Mouse (Mus musculus) heart, adult 18-20 months (tissue): ENCODE data around the gene Qpct. TPM values are rescaled to one million over a fixed set of nuclear protein-coding genes. Genes with fewer than 3 reads are reported as not detected.
"Not testable (repeated sequence)": the region's sequence is repeated elsewhere in the genome, so short reads cannot be mapped to it uniquely, and the experiment has no call there.

ENCODE experiments used
- DNase-seq, 2 experiments: peaks; one replicate each; pipeline ENCODE4 v3.0.0; 2021 to 2022; ENCODE audit warnings: mixed read lengths in 1 of 2
- total RNA-seq, 2 experiments: library from RNA; stranded (reverse); gene quantifications; 2 replicates each; pipeline ENCODE4 v1.2.3; 2021

Qpct gene
- total RNA-seq, 2 experiments from 2014 or later: 3.9 to 5.3 TPM

DNA sequence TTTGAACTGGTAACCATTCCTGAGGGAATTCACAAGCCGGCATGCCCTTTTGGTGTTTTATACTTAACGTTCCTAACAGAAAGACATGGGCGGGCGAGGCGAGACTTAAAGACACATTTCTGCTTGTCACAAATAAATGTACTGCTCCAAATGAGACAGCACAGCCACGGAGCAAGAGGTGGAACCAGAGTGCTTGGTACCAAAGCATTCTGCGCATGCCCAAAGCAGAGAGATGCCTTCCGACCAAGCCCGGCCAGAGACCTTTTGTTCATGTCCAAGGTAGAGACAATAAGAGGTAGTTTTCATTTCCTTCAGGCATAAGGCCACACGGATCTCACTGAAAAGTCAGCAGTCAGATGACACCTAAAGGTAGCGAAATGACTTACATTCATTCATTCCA lies 20.2 kb downstream of the Qpct start:
- DNase-seq: no peak

DNA sequence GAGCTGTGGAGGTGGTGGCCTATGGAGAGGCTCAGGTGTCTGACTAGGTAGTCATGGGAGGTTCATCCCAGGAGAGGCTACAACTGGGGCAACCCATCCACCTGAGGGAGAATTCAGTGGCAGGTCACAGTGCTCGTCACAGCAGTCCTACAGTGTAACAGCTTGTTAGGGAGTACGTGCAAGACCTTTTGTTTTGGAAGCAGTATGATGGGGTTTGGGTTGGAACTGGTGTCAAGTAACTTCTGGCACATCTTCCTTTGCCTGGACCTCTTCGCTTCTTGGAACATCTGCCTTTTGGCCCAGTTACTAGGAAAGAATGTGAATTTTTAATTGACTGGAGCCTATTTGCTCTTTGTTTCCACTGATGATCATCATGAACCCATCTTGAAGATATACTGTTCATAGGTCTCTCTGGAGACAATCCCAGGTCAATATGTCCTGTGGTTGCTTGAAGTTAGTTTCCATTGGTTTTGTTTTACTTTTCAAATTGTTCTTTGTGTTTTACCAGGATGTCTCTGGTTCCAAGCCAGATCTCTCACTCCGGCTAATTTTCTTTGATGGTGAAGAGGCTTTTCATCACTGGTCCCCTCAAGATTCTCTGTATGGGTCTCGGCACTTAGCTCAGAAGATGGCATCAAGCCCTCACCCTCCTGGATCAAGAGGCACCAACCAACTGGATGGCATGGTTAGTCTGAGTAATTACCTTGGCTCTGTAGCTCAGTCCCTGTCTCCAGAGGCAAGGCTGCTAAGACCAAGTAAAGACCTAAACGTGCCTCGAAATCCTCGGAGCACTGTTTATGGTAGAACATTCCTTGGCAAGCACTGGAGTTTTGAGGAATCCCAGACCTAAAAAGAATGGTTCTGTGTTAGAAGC lies 25.5 kb downstream of the Qpct start:
- no peak for DNase-seq

DNA sequence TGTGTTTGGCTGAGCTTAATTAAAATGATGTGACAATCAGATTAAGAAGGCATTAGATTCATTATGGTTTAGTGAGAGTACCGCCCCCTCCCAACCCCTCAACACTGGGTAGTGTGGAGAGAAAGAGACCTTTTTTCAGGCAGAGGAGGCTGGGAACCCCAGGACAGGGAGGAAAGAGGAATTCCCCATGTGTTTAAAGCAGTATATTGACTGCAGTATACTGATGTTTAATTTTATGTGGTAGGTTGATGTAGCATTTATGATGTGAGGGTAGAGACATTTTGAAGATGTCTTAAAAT lies 26.1 kb downstream of the Qpct start:
- no peak for DNase-seq

DNA sequence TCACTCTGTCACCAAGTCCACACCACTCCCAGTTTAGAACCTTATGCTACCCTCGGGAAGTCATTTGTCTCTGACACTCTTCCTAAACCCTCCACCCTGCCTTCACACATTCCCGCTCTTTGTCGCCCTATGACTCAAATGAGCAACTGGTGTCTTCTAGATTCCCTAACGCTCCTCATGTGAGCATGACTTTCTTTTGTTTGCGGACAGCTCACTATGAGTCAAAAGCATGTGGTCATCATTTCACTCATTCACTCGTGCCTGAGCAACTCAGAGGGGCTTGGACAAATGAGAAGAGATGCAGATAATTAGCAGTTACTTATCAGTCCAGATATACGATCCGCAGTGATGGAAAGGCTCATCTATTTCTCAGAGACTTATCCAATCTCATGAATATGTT lies 26.5 kb downstream of the Qpct start:
- DNase-seq: no peak

DNA sequence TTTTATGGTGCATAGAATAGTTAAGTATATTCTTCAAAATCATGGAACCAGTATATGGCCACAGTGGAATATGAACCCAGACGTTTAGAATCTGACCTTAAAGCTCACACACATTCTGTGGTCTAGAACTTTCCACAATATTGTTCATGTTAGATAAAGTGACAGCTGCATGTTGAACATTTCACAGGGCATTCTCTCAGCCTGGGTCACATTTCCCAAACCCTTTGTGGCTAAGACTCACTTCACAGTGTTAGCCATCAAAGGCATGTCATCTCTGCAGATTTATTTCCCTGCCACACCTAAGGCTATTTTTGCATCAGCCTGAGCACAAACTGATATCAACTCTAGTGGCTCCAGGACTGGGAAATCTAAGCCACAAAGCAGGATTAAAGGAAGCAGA lies 40.0 kb downstream of the Qpct start:
- DNase-seq: no peak

DNA sequence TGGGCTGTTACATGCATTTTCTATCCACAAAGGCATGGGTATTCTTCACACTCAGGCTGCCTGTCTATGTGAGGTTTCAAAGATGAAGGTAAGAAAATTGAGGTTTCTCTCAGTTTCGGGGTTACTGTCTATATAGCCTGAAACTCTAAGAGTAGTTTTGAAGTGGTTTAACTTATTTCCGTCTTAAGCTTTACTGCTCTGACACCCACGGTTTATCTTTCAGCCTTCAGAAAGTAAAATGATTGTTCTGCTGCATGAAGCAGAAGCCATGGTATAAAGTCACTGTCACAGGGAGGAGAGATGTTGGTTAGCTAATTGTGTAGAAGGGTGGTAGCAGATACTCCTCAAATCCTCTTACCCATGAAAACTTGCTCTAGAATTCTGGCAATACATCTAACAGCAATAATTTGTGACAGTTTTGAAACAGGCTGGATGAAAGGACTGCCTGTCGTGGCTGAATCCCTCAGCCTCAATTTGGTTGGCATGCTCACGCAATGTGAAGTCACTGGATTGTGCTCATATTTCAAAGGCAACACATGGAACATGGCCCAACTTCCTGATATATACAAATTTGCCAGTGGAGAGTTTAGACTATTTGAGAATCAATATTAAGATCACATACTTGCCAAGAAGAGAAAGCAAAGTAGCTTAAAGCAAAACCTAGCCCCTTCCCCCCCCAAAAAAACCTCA lies 41.7 kb downstream of the Qpct start:
- no peak for DNase-seq

DNA sequence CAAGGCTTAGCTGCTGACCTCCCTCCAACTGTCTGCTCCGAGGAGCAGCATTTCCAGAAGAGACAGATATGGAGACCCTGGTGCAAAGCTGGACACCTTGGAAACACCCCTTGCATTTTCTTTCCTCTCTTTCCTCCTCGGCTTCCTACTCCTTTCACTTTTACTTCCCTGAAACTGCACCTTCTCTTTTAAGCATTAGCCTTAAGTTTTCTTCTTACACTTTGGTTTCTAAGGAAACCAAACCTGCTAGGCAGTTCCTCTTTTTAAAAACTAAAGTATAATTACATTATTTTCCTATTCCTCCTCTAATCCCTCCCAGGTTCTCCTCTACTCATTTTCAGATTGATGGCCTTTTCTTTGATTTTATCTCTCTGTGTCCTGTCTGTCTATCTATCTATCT lies 43.9 kb downstream of the Qpct start:
- DNase-seq: no peak

DNA sequence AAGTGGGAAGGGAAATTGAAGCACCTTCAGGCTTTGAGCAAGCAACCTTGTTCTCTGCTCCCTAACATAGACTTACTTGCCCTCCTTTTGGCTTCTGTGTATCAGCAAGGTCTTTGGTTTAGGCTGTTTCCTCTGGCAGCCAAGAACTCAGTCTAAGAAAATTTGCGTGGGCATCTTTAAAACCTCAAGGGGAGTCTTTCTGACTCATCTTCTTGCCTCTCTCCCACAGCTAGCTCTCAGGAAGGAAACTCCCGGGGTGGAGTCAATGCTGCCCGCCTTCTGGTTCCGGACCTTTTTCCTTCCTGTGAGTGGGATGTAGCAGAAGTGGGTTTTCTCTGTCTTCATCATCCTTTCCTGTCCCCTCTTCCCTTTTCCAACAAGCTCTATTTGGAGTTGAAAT lies 48.2 kb downstream of the Qpct start:
- peak in 1 of 2 experiments; percentile 18 for DNase-seq

DNA sequence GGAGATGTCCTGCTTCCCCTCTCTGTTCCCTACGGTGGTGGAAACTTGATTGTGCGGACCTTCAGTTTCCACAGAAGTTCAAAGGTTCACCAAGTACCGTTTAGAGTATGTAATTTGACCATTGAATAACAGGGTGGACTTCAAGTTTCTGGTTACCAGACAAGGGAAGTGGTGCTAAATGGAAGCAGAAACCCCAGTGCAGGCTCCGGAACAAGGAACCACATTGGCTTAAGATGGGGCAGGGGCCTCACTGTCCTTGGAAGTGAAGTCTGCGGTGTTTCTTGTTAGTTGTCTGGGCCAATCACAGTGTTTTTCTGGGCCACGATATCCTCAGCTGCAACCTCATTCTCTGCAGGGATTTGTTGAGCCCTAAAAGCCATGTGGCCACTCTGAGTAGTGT lies 56.5 kb downstream of the Qpct start:
- no peak for DNase-seq

DNA sequence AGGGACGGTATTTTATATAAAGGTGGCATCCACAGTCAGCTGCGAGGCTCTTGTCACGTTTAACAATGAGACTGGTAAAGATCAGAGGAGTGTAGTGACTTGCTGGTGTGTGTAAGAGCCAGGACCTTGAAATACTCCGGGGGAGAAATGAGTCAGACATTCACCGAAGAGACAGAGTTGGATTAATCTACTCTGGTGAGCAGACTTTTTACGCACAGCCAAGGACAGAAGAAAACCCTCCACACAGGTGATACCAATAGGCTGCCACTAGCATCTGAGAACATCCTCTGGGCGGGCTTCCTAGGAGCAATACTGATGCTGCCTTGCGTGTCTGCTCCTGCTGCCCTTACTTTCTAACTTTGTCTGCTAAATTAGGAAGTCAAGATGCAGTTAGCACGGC lies 57.9 kb downstream of the Qpct start:
- DNase-seq: no peak

DNA sequence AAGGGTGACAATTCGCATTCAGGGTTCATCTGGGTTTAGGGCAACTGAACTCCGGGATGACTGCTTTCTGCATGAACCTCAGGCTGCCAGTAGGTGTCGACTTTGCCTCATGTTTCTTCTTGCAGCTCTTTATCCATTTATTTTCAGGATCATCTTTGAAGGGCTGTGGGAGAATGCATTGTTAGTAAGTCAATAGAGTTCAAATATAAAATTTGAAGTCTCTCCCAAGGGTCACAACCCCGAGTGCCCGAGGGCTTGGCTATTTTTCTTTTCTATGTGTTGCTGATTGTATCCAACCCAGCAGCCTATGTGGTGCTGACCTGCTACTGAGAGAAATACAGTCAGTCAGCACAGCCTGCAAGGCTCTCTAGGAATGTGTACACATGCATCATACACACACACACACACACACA lies 59.2 kb downstream of the Qpct start:
- peak; percentile 41 to 69 for DNase-seq

DNA sequence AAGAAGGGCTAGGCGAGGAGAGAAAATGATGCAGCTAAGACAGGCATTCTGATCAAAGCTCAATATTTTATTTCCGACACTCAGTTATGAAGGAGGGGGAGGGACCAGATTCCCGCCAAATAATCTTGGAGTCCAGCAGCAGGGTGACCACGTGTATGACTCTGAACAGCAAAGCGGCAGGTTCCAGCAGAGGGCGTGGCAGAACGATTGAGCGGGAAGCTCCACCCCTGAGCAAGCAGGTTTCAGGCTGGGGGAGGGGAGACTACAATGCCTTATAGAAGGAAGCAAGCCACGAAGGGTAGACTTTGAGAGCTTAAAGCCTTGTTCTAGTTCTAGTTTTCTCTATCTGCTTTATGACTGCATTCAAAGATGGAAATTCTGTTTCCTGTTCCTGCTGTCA lies 63.5 kb downstream of the Qpct start:
- DNase-seq: not testable (repeated sequence)

DNA sequence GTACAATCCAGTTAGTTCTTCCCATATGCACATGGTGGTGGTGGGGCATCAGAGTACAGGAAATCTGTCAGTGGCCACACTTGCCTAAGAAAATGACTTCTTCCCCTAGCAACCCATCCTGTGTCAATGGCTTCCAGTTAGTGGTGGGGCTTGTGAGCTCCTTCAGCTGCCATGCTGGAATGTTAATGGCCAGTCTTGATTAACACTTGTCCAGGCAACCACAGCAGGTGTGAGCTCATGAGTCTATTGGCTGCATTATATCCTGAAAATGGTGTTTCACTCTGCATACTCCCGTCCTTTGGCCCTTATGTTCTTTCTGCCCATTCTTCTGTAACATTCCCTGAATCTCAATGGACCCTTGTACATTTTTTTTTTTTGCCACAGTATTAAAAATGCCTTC lies 67.4 kb downstream of the Qpct start:
- DNase-seq: no peak

DNA sequence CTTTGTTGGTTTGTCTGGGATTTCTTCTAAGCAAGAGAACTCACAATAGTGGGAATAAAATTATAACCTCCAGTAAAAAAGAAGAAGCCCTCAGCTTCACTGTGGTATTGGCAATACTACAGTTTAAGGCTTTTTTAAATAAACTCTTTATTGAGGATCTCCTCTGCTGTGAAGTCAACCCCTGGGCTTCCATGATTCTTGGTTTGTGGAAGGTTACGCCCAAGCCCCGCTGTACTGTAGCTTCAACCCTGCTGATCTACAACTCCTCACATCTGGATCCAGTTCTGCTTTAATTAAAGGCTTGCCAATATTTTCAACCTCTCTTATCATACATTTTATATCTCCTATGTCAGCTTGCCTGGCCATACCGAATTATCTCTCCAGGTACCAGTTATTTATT lies 68.6 kb downstream of the Qpct start:
- no peak for DNase-seq

DNA sequence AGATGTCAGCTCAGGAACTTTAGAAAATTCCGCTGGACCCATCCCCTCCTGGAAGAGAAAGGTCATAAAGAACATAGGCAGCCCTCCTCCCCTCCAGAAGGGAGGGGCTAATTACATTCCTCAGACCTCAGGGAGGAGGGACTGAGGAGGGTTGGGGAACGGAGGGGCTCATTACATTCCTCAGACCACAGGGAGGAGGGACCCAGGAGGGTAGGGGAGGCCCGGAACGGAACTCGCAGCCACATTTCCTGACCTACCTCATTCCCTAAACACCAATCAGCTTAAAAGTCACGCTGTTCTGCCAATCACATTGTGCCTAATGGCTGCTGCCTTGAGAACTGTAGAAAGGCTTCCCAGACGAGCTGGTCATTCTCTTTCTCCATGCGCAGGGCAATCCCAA lies 82.0 kb downstream of the Qpct start:
- DNase-seq: no peak

DNA sequence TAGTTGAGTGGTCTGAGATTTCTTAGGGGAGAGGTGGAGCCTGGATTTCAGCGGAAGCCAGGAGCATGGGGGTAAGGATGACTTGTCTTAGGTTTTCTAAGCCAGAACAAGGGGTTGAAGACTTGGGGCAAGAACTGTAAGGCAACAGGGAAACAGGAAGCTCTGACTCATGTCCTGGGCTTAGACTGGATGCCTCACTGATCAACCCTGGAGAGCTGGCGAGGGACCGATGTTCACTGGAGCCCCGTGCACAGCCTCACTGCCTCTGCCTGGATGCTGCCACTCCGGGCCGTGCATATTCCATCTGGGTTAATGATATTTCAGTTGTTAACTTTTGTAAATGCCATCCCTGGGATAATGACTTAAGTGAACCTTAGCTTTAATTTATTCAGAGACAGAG lies 84.1 kb downstream of the Qpct start:
- DNase-seq: peak; percentile 32 to 55

DNA sequence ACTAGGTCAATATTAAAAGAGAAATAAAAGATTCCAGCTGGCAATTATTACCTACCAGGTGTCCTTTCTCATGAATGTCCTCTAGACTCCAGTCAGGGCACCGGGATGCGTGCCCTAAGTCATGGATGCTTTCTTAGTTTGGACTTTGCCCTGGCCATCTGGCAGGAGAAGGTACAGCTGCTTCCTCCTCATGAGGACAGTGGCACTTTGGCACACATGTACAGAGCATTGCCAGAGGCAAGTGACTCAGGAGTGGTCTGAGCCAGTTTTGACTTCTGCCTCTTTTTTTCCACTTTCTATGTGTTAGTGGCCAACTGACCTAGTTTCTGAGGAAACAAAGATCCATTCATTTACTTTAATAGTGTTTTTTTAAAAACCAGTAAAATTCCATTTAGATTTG lies 84.7 kb downstream of the Qpct start:
- peak; percentile 37 to 65 for DNase-seq

Other genes with a start within 250 kb of the Qpct start
- gene Heatr5b, start 216.5 kb upstream of the Qpct start, total RNA-seq: 10 to 100 TPM; 39.5 to 46.3 TPM
- 10 to 100 TPM; 25.0 to 30.6 TPM for gene Gpatch11, start 216.3 kb upstream of the Qpct start, total RNA-seq
- 1 to 10 TPM; 9.3 to 9.6 TPM for gene Eif2ak2, start 169.3 kb upstream of the Qpct start, total RNA-seq
- not detected for gene Sult6b1, start 144.9 kb upstream of the Qpct start, total RNA-seq
- gene Cebpzos, start 135.4 kb upstream of the Qpct start, total RNA-seq: 10 to 100 TPM; 69.4 to 71.8 TPM
- 10 to 100 TPM; 22.1 to 24.4 TPM for gene Cebpz, start 114.8 kb upstream of the Qpct start, total RNA-seq
- 10 to 100 TPM; 41.2 to 51.6 TPM for gene Ndufaf7, start 114.8 kb upstream of the Qpct start, total RNA-seq
- gene Prkd3, start 31.1 kb upstream of the Qpct start, total RNA-seq: 10 to 100 TPM; 15.9 to 16.0 TPM